Mouse (Mus musculus) pancreas, adult 10 weeks (tissue): ENCODE measurements around the gene Trim59. TPM values are rescaled to one million over a fixed set of nuclear protein-coding genes. Genes with fewer than 3 reads are reported as not detected.

ENCODE experiments used
- polyA plus RNA-seq: library from polyadenylated mRNA; stranded (reverse); fragments of 350-450 nt; fragmentation: Illumina TruSeq; extraction: RNeasy Lipid Tissue Mini Kit (QIAGEN cat#74804); gene quantifications from one replicate; pipeline ENCODE4 v1.2.3, GENCODE M21; 2015; ENCODE audit warnings: low read depth, low replicate concordance; ENCODE audit not compliant: insufficient read depth

The Trim59 gene
- polyA plus RNA-seq = 0.37 TPM

DNA sequence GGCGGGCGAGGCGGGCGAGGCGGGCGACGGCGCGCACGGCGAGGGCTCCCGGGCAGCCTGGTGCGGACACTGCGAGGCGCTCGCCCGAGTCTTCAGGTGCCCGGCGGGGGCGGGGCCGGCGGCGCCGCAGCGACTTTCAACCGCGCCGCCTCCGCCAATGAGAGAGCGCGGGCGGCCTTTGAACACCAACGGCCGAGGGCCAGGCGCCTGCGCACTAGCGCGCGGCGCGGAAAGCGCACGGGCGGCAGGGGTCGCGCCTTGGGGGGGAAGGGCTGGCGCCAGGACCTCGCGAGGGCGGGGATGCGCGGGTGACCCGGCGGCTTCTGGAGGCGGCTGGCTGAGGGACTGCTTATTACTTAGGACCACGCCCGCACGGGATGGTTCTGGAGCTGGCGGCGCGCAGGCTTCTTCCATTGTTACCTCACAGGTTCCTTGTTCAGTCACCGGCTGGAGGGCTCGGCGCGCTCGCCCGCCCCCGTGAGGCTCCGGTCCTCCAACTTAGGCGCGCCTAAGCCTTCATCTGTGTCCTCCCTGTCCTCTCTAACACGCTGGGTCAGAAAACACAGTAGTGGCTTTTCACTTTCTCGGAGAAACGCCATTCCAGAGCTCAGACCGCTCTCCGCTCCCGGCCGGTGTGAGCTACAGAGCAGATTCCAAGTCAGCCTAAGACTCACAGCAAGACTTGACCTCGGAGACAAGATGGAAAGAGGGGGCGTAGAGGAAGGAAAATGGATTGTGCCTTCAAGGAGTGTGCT lies at the start of gene Trim59:
Gene Trim59 (minus strand): TSS at position 111 of the 755 bp plus-strand sequence.

DNA sequence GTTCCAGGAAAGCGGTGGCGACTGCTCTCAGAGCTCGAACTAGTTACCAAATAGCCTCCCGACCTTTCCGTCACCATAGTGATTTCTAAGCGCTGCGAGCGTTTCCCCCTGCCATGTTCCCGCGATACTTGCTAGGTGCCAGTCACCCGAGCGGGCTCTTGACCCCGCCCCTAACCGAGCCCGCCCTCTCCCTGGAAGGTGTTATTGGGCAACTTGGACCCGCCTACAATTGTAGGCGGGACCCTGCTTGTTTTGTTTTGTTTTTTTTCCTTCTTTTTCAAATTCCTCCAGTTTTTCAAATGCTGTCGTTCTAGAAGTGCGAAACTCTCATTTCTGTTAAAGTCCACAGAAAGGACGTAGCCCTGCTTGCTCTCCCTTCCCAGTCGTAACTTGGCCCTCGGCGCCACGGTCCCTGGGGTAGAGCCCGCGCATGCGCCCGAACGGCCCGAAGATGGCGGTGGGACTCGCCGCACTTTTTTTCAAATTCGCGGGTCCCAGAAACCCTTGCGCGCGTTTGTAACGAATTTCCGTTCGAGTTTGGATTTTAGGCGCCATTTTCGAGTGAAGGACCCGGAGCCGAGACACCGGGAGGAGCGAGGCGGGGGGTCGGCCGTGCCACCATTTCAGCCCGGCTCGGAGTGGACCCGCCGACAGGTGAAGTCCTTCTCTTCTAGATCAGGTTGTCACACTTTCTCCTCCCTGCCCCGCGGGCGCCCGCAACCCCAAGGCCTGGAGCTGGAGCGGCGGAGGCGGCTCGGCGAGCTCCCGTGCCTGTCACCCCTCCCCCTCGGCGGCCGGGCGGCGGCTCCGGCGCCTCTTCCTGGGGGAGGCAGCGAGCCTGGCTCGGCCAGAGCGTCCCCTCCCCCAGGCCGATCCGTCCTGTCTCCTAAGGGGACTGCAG lies 39.9 kb downstream of the Trim59 start, which contains the start of the genes Ift80 and Smc4:
Gene Ift80 (minus strand): TSS at position 134 of the 901 bp plus-strand sequence.
Gene Smc4 (plus strand): TSS at position 302 of the 901 bp plus-strand sequence.

Other genes with a start within 250 kb of the Trim59 start
- not detected for gene 1110032F04Rik, start 175.2 kb downstream of the Trim59 start, polyA plus RNA-seq
- 3.0 TPM for gene Ift80, start 40.2 kb downstream of the Trim59 start, polyA plus RNA-seq
- gene Smc4, start 40.0 kb downstream of the Trim59 start, polyA plus RNA-seq = 5.6 TPM
- gene Kpna4, start 82.4 kb upstream of the Trim59 start, polyA plus RNA-seq = 5.6 TPM
- not detected for gene Arl14, start 177.7 kb upstream of the Trim59 start, polyA plus RNA-seq